Mouse (Mus musculus): ENCODE measurements around the gene 4930523C07Rik. TPM values are rescaled to one million over a fixed set of nuclear protein-coding genes. Genes with fewer than 3 reads are reported as not detected.

Gene 4930523C07Rik
- polyA plus RNA-seq, 1 experiment from 2014 or later = 11.8 TPM

GRCm38 (mm10) chr1:160049131-160049880 lies 5.1 kb downstream of the 4930523C07Rik start:
- Histone ChIP-seq H3K4me2 (replicated peaks) (no peak overlapping the region), H3K27ac (no peak overlapping the region), H3K9ac (no peak overlapping the region), H3K4me1 (no peaks in the 10 kb centered on the region), H3K36me3 (no peaks in the 10 kb centered on the region), H3K4me3 (no peak overlapping the region), H3K9me3 (no peaks in the 10 kb centered on the region), H3K27me3 (no peaks in the 10 kb centered on the region)
- ATAC-seq (ENCODE audit: low FRiP score, low read depth) = no peak
- WGBS = 84% methylated on average over 5 of the region's 5 CpGs

DNA sequence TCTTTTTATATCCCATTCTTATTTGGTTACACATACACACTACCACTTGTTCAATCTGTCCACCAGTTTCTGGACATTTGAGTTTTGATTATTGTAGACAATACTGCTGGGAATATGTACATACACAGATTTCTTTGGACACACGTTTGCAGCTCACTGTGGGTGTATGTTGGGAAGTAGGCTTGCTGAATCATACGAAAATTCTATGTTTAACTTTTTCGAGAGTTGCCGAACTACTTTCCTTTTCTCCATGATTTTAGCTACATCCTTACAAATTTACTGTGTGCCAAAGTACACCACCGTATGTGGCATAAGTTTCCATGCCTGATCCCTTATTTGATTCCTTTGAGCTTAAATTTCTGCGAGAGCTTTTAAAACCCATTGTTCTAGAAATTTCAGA lies 6.7 kb downstream of the 4930523C07Rik start:
- no peak for ATAC-seq (ENCODE audit: low FRiP score, low read depth)
- no peak overlapping the region for H3K4me3 ChIP-seq
- 87% methylated on average over 6 of the region's 6 CpGs for WGBS
- no peak overlapping the region for H3K27ac ChIP-seq
- no peaks in the 10 kb centered on the region for H3K27me3 ChIP-seq
- H3K9me3 ChIP-seq = no peaks in the 10 kb centered on the region
- no peaks in the 10 kb centered on the region for H3K36me3 ChIP-seq
- H3K9ac ChIP-seq = no peak overlapping the region
- H3K4me1 ChIP-seq = no peaks in the 10 kb centered on the region
- no peak overlapping the region for H3K4me2 ChIP-seq (replicated peaks)

DNA sequence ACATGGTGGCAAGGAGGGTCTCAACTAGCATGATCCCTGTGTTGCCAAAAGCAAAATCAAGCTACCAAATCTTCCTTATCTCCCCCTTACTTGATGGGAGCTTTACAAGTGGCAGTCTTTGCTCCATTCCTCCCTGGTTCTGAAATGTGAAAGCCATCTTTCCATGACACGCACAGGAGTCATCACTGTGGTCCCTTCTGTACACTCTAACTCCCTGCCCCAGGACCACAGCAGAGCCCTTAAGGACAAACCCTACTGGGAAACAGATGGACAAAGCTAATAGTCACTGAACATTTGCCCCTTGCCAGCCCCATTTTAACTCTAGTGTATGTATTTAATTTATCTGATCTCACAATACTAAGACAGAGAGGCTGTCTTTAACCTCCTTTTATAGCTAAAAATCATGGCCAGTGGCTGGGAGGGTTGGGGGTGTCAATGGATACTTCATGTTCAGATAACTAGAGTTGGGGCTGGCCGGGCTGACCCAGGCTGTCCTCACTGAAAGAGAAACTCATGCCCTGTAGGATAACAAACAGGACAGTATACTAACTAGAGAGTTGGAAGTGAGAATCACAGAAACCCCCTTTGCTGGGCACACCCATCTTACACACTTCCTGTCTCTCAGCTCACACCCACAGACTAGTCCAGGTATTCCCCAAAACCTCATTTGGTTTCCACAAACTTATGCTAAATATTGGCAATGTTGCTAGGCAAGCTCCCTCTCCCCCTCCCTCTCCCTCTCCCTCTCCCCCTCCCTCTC lies 8.6 kb downstream of the 4930523C07Rik start:
- Histone ChIP-seq H3K27me3 (no peaks in the 10 kb centered on the region), H3K9ac (no peak overlapping the region), H3K4me3 (no peak overlapping the region), H3K4me1 (no peaks in the 10 kb centered on the region), H3K27ac (no peak overlapping the region), H3K4me2 (replicated peaks) (no peak overlapping the region), H3K36me3 (no peaks in the 10 kb centered on the region), H3K9me3 (no peaks in the 10 kb centered on the region)
- no peak for ATAC-seq (ENCODE audit: low FRiP score, low read depth)
- 89% methylated on average over 2 of the region's 2 CpGs for WGBS

DNA sequence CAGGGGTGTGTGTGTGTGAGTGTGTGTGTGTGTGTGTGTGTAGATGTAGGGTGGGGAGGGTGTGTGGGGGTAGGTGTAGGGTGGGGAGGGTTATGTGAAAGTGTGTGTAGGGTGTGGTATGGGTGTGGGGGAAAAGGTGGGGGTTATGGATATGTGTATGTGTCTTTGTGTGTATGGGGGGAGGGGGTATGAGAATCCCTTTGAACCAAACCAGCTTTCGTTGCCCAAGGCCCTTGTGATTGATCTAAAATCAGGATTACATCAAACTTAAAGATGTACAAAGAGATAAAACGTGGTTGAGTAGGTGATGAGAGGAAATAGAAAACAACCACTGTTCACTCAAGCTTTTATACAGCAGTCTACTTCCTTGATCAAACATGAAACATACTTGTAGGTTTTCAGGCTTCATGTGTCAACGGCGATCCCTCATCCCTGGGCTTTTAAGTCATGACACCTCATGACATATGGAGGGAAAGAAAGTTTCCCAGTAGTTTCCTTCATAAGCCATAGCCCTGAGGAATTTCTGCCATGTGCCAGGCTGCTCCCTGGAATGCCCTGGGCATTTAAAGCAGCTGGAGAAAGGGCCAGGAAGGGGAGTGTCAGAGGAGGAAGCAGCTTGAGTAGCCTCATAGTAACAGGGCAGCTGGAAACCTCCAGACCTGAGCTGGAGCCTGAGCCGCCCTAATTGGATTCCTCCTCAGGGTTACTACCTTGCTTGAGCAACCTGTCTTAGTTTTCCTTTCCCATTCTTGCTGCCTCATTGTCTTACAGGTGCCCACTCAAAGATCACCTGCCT lies 9.5 kb downstream of the 4930523C07Rik start:
- Histone ChIP-seq H3K9ac (no peak overlapping the region), H3K4me1 (no peaks in the 10 kb centered on the region), H3K4me2 (replicated peaks) (no peak overlapping the region), H3K27ac (no peak overlapping the region), H3K27me3 (no peaks in the 10 kb centered on the region), H3K36me3 (no peaks in the 10 kb centered on the region), H3K4me3 (no peak overlapping the region), H3K9me3 (no peaks in the 10 kb centered on the region)
- no peak for ATAC-seq (ENCODE audit: low FRiP score, low read depth)
- WGBS = 70% methylated on average over 5 of the region's 5 CpGs

DNA sequence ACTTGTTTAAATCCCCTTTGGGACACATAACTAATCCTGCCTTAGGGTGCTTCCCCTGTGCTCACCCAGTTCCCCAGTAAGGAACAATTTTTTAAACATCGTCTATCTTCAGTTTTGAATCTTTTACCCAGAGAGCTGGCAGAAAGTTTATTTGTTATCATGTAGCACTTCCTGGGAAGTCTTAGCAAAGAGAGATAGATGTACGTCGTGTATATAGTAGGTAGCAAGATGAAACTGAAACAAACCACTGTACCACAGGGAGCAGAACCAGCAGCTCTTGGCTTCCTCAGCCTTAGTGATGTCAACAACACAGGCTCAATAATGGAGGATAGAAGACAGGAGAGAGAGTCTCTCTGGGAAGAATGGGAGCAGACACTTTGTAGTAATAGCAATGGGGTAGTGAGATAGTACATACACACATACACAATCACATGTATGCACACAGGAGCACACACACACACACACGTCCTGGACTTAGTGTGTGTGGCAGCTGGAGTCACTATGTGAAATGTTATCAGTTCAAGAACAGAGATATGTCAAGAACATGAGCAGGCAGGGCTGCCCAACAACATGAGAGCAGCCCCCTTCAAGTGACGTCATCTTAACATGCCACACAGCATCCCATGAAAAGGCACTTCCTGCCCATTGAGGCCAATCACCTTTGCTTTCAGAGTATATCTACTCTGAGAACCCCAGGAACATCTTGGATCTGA lies 10.3 kb downstream of the 4930523C07Rik start:
- H3K4me2 ChIP-seq (replicated peaks) = no peak overlapping the region
- H3K4me3 ChIP-seq = no peak overlapping the region
- no peaks in the 10 kb centered on the region for H3K27me3 ChIP-seq
- H3K9me3 ChIP-seq = no peaks in the 10 kb centered on the region
- H3K9ac ChIP-seq = no peak overlapping the region
- no peak overlapping the region for H3K27ac ChIP-seq
- H3K4me1 ChIP-seq = no peaks in the 10 kb centered on the region
- ATAC-seq (ENCODE audit: low FRiP score, low read depth) = no peak
- 81% methylated on average over 5 of the region's 5 CpGs for WGBS
- no peaks in the 10 kb centered on the region for H3K36me3 ChIP-seq

DNA sequence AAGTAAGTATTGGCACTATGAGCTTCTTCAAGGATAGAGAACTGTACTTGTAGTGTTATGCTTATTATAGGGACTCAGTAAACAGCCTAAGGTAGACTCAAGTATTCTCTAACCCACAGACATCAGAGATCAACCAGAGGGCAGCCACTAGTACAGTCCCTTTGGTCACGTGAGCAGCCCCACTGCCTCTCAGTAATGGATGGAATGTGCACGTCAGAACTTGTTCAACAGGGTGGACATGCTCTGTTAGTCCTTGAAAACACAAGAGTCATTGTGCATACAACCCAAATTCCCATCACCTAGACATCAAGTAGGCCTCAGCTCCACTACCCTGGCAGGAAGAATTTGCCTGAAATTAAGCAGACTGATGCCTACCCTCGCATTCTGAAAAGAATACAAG lies 13.5 kb downstream of the 4930523C07Rik start:
- WGBS = 58% methylated on average over 3 of the region's 3 CpGs
- Histone ChIP-seq H3K9ac (no peak overlapping the region), H3K4me1 (no peaks in the 10 kb centered on the region), H3K27ac (no peak overlapping the region), H3K4me3 (no peak overlapping the region), H3K4me2 (replicated peaks) (no peak overlapping the region), H3K27me3 (no peaks in the 10 kb centered on the region), H3K36me3 (no peaks in the 10 kb centered on the region), H3K9me3 (no peaks in the 10 kb centered on the region)
- ATAC-seq (ENCODE audit: low FRiP score, low read depth) = no peak

DNA sequence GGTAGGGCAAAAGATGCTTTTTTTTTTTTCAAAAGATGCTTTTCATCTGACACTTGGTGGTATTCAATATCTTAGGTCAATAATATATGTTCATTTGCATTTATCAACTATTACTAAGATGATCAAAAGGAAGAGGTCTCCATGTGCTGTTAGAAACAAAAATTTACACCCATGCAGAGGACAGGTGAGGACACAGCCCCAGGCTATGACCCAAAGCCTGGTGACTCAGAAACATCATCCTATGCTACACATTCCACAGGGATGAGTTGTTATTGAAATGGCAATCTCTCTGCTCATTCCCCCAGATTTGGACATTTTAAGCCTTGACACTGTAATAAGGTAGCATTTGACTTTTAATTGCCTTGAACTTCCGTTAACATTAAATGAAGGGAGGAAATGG lies 15.7 kb downstream of the 4930523C07Rik start:
- Histone ChIP-seq H3K27ac (no peak overlapping the region), H3K9ac (no peak overlapping the region), H3K4me2 (replicated peaks) (no peak overlapping the region), H3K4me1 (no peaks in the 10 kb centered on the region), H3K4me3 (no peak overlapping the region), H3K27me3 (no peaks in the 10 kb centered on the region), H3K9me3 (no peaks in the 10 kb centered on the region), H3K36me3 (no peaks in the 10 kb centered on the region)
- no peak for ATAC-seq (ENCODE audit: low FRiP score, low read depth)
- 58% methylated on average over 1 of the region's 1 CpGs for WGBS

- Histone ChIP-seq H3K4me3 (no peak overlapping the region), H3K4me1 (no peaks in the 10 kb centered on the region), H3K9me3 (no peaks in the 10 kb centered on the region), H3K9ac (no peak overlapping the region), H3K27ac (no peak overlapping the region), H3K4me2 (replicated peaks) (no peak overlapping the region), H3K36me3 (no peaks in the 10 kb centered on the region), H3K27me3 (no peaks in the 10 kb centered on the region)
- no peak for ATAC-seq (ENCODE audit: low FRiP score, low read depth)
- 65% methylated on average over 6 of the region's 6 CpGs for WGBS
These were observed 16.4 kb downstream of the 4930523C07Rik start for GRCm38 (mm10) chr1:160060542-160060941.

- no peaks in the 10 kb centered on the region for H3K4me1 ChIP-seq
- 82% methylated on average over 5 of the region's 5 CpGs for whole genome bisulfite sequencing
- ATAC-seq (ENCODE audit: low FRiP score, low read depth) = no peak
These were observed 17.1 kb downstream of the 4930523C07Rik start for GRCm38 (mm10) chr1:160061321-160061720.

DNA sequence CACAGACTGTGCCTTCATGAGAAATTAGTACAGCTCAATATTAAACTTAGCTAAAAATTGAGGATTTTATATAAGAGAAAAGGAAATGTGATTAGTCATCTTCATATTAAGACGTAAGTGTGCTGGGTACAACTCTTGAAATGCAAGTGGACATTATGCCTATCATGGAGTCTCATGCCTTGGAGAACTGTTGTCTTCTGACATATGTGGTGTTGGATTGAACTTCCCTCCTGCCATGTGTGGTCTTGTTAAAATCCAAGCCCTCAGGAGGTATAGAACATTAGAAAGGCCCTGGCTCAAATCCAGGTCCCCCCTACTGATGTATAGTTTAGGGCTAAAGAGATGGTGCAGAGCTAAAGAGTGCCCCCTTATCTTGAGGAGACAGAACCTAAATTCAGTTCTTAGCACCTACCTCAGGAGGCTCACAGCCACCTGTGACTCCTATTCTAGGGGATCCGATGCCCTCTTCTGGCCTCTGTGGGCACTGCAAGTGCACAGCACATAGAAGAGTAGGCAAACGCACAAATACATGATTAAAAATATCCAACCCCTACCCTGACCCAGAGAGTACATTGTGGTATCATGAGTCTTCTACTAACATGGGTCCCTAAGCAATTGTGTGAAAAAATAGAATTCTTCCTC lies 17.7 kb downstream of the 4930523C07Rik start:
- Histone ChIP-seq H3K9ac (no peak overlapping the region), H3K4me3 (no peak overlapping the region), H3K4me2 (replicated peaks) (no peak overlapping the region), H3K9me3 (peaks cover 5% of the 10 kb centered on the region; the same call in 1 of the 2 replicates), H3K27me3 (no peaks in the 10 kb centered on the region), H3K27ac (no peak overlapping the region), H3K4me1 (no peaks in the 10 kb centered on the region), H3K36me3 (no peaks in the 10 kb centered on the region)
- 56% methylated on average over 3 of the region's 3 CpGs for WGBS
- ATAC-seq (ENCODE audit: low FRiP score, low read depth) = no peak

More at GRCm38 (mm10) chr1:160061321-160061720, 17.1 kb downstream of the 4930523C07Rik start:
- H3K4me3 ChIP-seq = no peak overlapping the region
- H3K9me3 ChIP-seq = no peaks in the 10 kb centered on the region
- no peak overlapping the region for H3K9ac ChIP-seq
- H3K36me3 ChIP-seq = no peaks in the 10 kb centered on the region
- H3K27me3 ChIP-seq = no peaks in the 10 kb centered on the region
- H3K4me2 ChIP-seq (replicated peaks) = no peak overlapping the region
- no peak overlapping the region for H3K27ac ChIP-seq

GRCm38 (mm10) chr1:160064547-160065144 lies 20.5 kb downstream of the 4930523C07Rik start:
- H3K27me3 ChIP-seq = no peaks in the 10 kb centered on the region
- H3K9me3 ChIP-seq = peaks cover 5% of the 10 kb centered on the region; the same call in 1 of the 2 replicates
- H3K4me2 ChIP-seq (replicated peaks) = no peak overlapping the region
- H3K27ac ChIP-seq = no peak overlapping the region
- H3K4me3 ChIP-seq = no peak overlapping the region
- H3K36me3 ChIP-seq = no peaks in the 10 kb centered on the region
- no peak for ATAC-seq (ENCODE audit: low FRiP score, low read depth)
- H3K4me1 ChIP-seq = no peaks in the 10 kb centered on the region
- H3K9ac ChIP-seq = no peak overlapping the region
- WGBS = 75% methylated on average over 7 of the region's 7 CpGs
